In the genomic region with DNA sequence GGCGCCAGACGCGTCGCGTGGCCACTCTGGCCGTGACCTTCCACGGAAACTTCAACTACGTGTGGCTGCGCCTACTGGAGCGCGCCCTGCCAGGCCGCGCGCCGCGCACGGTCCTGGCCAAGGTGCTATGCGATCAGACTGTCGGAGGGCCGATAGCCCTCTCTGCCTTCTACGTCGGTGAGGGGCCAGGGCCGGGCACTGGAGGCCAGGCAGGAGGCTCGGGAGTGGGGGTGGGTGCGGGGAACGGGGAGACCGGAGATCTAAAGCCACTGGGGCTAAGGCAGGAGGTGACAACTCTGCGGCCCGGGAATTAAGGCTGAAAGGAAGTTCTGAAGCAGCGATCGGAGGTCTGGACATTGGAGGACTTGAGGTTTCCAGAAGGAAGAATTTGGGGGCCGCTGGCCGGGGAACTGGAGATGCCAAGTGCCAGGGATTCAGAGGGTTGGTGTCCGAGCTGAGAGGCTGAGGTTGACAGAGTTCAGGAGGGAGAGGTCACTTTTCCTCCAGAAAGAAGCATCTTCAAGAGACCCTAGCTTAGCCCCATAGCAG, we compare ENCODE assay signal across 9 mouse cellular contexts. TPM values are rescaled to one million over a fixed set of nuclear protein-coding genes. Genes with fewer than 3 reads are reported as not detected.
DNase-seq lines count a peak whose midpoint lies in the region; ATAC-seq and TF ChIP-seq lines count a peak whose summit lies in the region.
"Had no signal": no experiment of that assay in that cellular context is flagged by ENCODE, and none has a peak within 500 bp of the region (broad histone marks: within the 10 kb centered on the region; RNA-seq: fewer than 3 reads in every experiment).

No protein-coding gene starts in this region.

- ATAC-seq in heart, embryonic 14.5 days (ENCODE audit: insufficient number of reproducible peaks, insufficient read depth, low FRiP score, low read depth): 0 out of 2 replicates have a peak, but pooled peaks have one; percentile 21
- ATAC-seq in heart, embryonic 16.5 days (replicated peaks; ENCODE audit: extremely low read depth, insufficient read depth, low FRiP score): peak; percentile 58
- peak; percentile 84 for ATAC-seq in liver, postnatal 0 days
- no peak for ATAC-seq in erythroid progenitor cell, adult 5-6 weeks (replicated peaks; ENCODE audit: low FRiP score, poor library complexity, severe bottlenecking)

- peaks cover 2 to 5% of the 10 kb centered on the region in 2 experiments; a peak in 1 of 4 replicates for H3K4me1 ChIP-seq in heart, embryonic 14.5 days (ENCODE audit: control insufficient read depth in 2 of 2, insufficient read depth in 2 of 2, low read length in 2 of 2)
- H3K4me1 ChIP-seq in brown adipose tissue, adult 24 weeks (ENCODE audit: control insufficient read depth, insufficient read depth, insufficient read length, low read length): peaks cover 4% of the 10 kb centered on the region; the same call in 1 of the 2 replicates
- H3K4me1 ChIP-seq in heart, embryonic 16.5 days (ENCODE audit: control insufficient read depth, insufficient read depth, low read length): peaks cover 2% of the 10 kb centered on the region; the same call in 1 of the 2 replicates
- no peaks in the 10 kb centered on the region; the same call in none of the 2 replicates for H3K4me1 ChIP-seq in liver, postnatal 0 days (ENCODE audit: insufficient read depth)

- peak overlapping the region; percentile 76 for H3K9ac ChIP-seq in heart, embryonic 14.5 days (ENCODE audit: low read length)
- H3K9ac ChIP-seq in heart, embryonic 16.5 days (ENCODE audit: low read length): peak overlapping the region; percentile 75
- peak overlapping the region; percentile 59 for H3K9ac ChIP-seq in liver, postnatal 0 days (replicated peaks)

- no peaks in the 10 kb centered on the region for H3K9me3 ChIP-seq in heart, embryonic 14.5 days (ENCODE audit: control insufficient read depth, low read length)
- H3K9me3 ChIP-seq in heart, embryonic 16.5 days (replicated peaks; ENCODE audit: control insufficient read depth, low read length): no peaks in the 10 kb centered on the region
- no peaks in the 10 kb centered on the region for H3K9me3 ChIP-seq in liver, postnatal 0 days (ENCODE audit: low read length)

- TF ChIP-seq EP300 in liver, postnatal 0 days (IDR thresholded peaks at IDR 0.05; ENCODE audit: low read depth): no peak

- no peak for TF ChIP-seq CTCF in liver, postnatal 0 days (IDR thresholded peaks at IDR 0.05; ENCODE audit: low read depth)

- WGBS in heart, embryonic 14.5 days: 2% methylated on average over 34 of the region's 34 CpGs
- 3% methylated on average over 34 of the region's 34 CpGs for WGBS in heart, embryonic 16.5 days
- WGBS in liver, postnatal 0 days (ENCODE audit: insufficient replicate concordance): 5% methylated on average over 34 of the region's 34 CpGs

- H3K4me3 ChIP-seq in heart, embryonic 14.5 days (ENCODE audit: control insufficient read depth in 1 of 2, insufficient read depth in 1 of 2, low read depth in 1 of 2, low read length in 2 of 2): peak overlapping the region; percentile 59 to 64
- peak overlapping the region; percentile 36 for H3K4me3 ChIP-seq in brown adipose tissue, adult 24 weeks (ENCODE audit: insufficient read depth, low read depth, low read length)
- H3K4me3 ChIP-seq in heart, embryonic 16.5 days (ENCODE audit: low read length): peak overlapping the region; percentile 68
- H3K4me3 ChIP-seq in liver, postnatal 0 days (ENCODE audit: low read depth, low read length): peak overlapping the region; percentile 52

- no peak for DNase-seq in heart, postnatal 4 days
- no peak for DNase-seq in liver, postnatal 0 days
- no peak for DNase-seq in cerebellum, adult 9-10 months
- DNase-seq in kidney, postnatal 36 days: no peak

- peaks cover 11% of the 10 kb centered on the region for H3K27me3 ChIP-seq in heart, embryonic 14.5 days (ENCODE audit: control insufficient read depth, insufficient read depth, low read length)
- H3K27me3 ChIP-seq in heart, embryonic 16.5 days (ENCODE audit: control insufficient read depth, insufficient read depth, low read length): peaks cover 22% of the 10 kb centered on the region
- 0 out of 2 replicates have a peak, but pooled peaks cover 9% of the 10 kb centered on the region for H3K27me3 ChIP-seq in liver, postnatal 0 days (ENCODE audit: insufficient read depth, low read length)

- peak overlapping the region; percentile 99 for H3K4me2 ChIP-seq in heart, embryonic 14.5 days (ENCODE audit: low read length)
- H3K4me2 ChIP-seq in heart, embryonic 16.5 days (ENCODE audit: low read depth, low read length): peak overlapping the region; percentile 99
- peak overlapping the region; percentile 80 for H3K4me2 ChIP-seq in liver, postnatal 0 days (ENCODE audit: low read depth, low read length)

- no peaks in the 10 kb centered on the region for H3K36me3 ChIP-seq in heart, embryonic 14.5 days (ENCODE audit: control insufficient read depth, insufficient read depth, low read length)
- H3K36me3 ChIP-seq in heart, embryonic 16.5 days (ENCODE audit: control insufficient read depth, insufficient read depth): no peaks in the 10 kb centered on the region
- no peaks in the 10 kb centered on the region for H3K36me3 ChIP-seq in liver, postnatal 0 days (replicated peaks; ENCODE audit: insufficient read depth, low read length)

- H3K27ac ChIP-seq in heart, embryonic 14.5 days (replicated peaks in 1 of 2; ENCODE audit: control insufficient read depth in 1 of 2, insufficient read depth in 1 of 2, low read depth in 2 of 2, low read length in 2 of 2): no peak overlapping the region
- H3K27ac ChIP-seq in brown adipose tissue, adult 24 weeks (replicated peaks; ENCODE audit: low read depth, low read length): no peak overlapping the region
- no peak overlapping the region for H3K27ac ChIP-seq in heart, embryonic 16.5 days (ENCODE audit: low read length)
- no peak overlapping the region for H3K27ac ChIP-seq in liver, postnatal 0 days (ENCODE audit: low read depth)

RNA-seq across cellular contexts. Expression of a gene that starts 38.0 kb away (rescaled TPM):
- polyA plus RNA-seq in heart, embryonic 14.5 days (2014; fragmentation: Nextera tagmentation; extraction: Ambion mirVana): 2.5 and 2.9 TPM in 2 replicates
- total RNA-seq in heart, postnatal 4 days (2021): 1 to 10 TPM; 1.3 to 2.1 TPM
- polyA plus RNA-seq in brown adipose tissue, adult 24 weeks (2012; ENCODE audit: insufficient read depth, insufficient read length, missing spikeins): 2.3 and 6.7 TPM in 2 replicates
- polyA plus RNA-seq in heart, embryonic 16.5 days (2015; fragmentation: Nextera tagmentation; extraction: Ambion mirVana): 1.7 and 2.3 TPM in 2 replicates
- 4.9 and 5.1 TPM in 2 replicates for polyA plus RNA-seq in liver, postnatal 0 days (2015; fragmentation: Nextera tagmentation; extraction: Ambion mirVana)
- total RNA-seq in erythroid progenitor cell, adult 5-6 weeks (2015; ENCODE audit: low replicate concordance): not detected in 2 replicates
- 1.2 TPM in 1 of 2 replicates, not detected in the other for total RNA-seq in erythroid progenitor cell, adult 5-6 weeks (2017; ENCODE audit: low replicate concordance)

RNA-seq across cellular contexts. Expression of a gene that starts 38.0 kb away (rescaled TPM):
- polyA plus RNA-seq in heart, embryonic 14.5 days (2014; fragmentation: Nextera tagmentation; extraction: Ambion mirVana): 72.6 and 73.0 TPM in 2 replicates
- total RNA-seq in heart, postnatal 4 days (2021): 10 to 100 TPM; 87.8 to 88.9 TPM
- polyA plus RNA-seq in brown adipose tissue, adult 24 weeks (2012; ENCODE audit: insufficient read depth, insufficient read length, missing spikeins): 96.7 and 119 TPM in 2 replicates
- polyA plus RNA-seq in heart, embryonic 16.5 days (2015; fragmentation: Nextera tagmentation; extraction: Ambion mirVana): 58.1 and 65.8 TPM in 2 replicates
- 24.7 and 27.5 TPM in 2 replicates for polyA plus RNA-seq in liver, postnatal 0 days (2015; fragmentation: Nextera tagmentation; extraction: Ambion mirVana)
- total RNA-seq in erythroid progenitor cell, adult 5-6 weeks (2015; ENCODE audit: low replicate concordance): 21.6 and 41.1 TPM in 2 replicates
- total RNA-seq in erythroid progenitor cell, adult 5-6 weeks (2017; ENCODE audit: low replicate concordance): 26.1 and 33.0 TPM in 2 replicates

RNA-seq across cellular contexts. Expression of a gene that starts 45.5 kb away (rescaled TPM):
- 0.88 and 1.6 TPM in 2 replicates for polyA plus RNA-seq in heart, embryonic 14.5 days (2014; fragmentation: Nextera tagmentation; extraction: Ambion mirVana)
- under 1 TPM in 1 of 2 experiments, not detected in 1; 0.18 TPM for total RNA-seq in heart, postnatal 4 days (2021)
- not detected in 2 replicates for polyA plus RNA-seq in brown adipose tissue, adult 24 weeks (2012; ENCODE audit: insufficient read depth, insufficient read length, missing spikeins)
- polyA plus RNA-seq in heart, embryonic 16.5 days (2015; fragmentation: Nextera tagmentation; extraction: Ambion mirVana): 0.63 and 0.72 TPM in 2 replicates
- 0.12 TPM in 1 of 2 replicates, not detected in the other for polyA plus RNA-seq in liver, postnatal 0 days (2015; fragmentation: Nextera tagmentation; extraction: Ambion mirVana)
- not detected in 2 replicates for total RNA-seq in erythroid progenitor cell, adult 5-6 weeks (2015; ENCODE audit: low replicate concordance)
- not detected in 2 replicates for total RNA-seq in erythroid progenitor cell, adult 5-6 weeks (2017; ENCODE audit: low replicate concordance)

RNA-seq across cellular contexts. Expression of a gene that starts 45.8 kb away (rescaled TPM):
- not detected in 2 replicates for polyA plus RNA-seq in heart, embryonic 14.5 days (2014; fragmentation: Nextera tagmentation; extraction: Ambion mirVana)
- not detected for total RNA-seq in heart, postnatal 4 days (2021)
- not detected in 2 replicates for polyA plus RNA-seq in brown adipose tissue, adult 24 weeks (2012; ENCODE audit: insufficient read depth, insufficient read length, missing spikeins)
- polyA plus RNA-seq in heart, embryonic 16.5 days (2015; fragmentation: Nextera tagmentation; extraction: Ambion mirVana): 0.13 TPM in 1 of 2 replicates, not detected in the other
- 0.18 TPM in 1 of 2 replicates, not detected in the other for polyA plus RNA-seq in liver, postnatal 0 days (2015; fragmentation: Nextera tagmentation; extraction: Ambion mirVana)
- total RNA-seq in erythroid progenitor cell, adult 5-6 weeks (2015; ENCODE audit: low replicate concordance): not detected in 2 replicates
- total RNA-seq in erythroid progenitor cell, adult 5-6 weeks (2017; ENCODE audit: low replicate concordance): not detected in 2 replicates
- total RNA-seq: MEL had no signal
